8 mouse cellular contexts compared by ENCODE assay signal in genomic region chr17:14136702-14137315, GRCm38 (mm10).
DNase-seq lines count a peak whose midpoint lies in the region; ATAC-seq and TF ChIP-seq lines count a peak whose summit lies in the region.

No protein-coding gene starts in this region.

- TF ChIP-seq CTCF in Patski (IDR thresholded peaks at IDR 0.05) = peak; percentile 89
- peak; percentile 74 for TF ChIP-seq CTCF in kidney, adult 2 months (conservative IDR thresholded peaks at IDR 0.05; ENCODE audit: insufficient read depth, insufficient read length, low read depth, low read length)

- peak; percentile 79 for DNase-seq in intestine, embryonic 14.5 days (ENCODE audit: low spot score)
- DNase-seq in Patski (ENCODE audit: low read depth, low spot score) = peak; percentile 25
- DNase-seq in embryo, embryonic 11 days = peak; percentile 32
- peak; percentile 84 for DNase-seq in kidney, adult 2 months
- DNase-seq in left cerebral cortex, postnatal 10 days (ENCODE audit: extremely low spot score in 1 of 2, low spot score in 2 of 2) = peak; percentile 28 to 60
- DNase-seq in right cerebral cortex, postnatal 36 days (ENCODE audit: low spot score in 2 of 2) = peak; percentile 75 to 77

- in situ Hi-C loops in Patski (cut with MboI; ENCODE audit: low pct_unique_long_range_greater_than_20kb) = loop anchor here (5.0 kb wide), 1 partner anchor 70 kb away; no protein-coding TSS in a partner anchor

- H3K4me1 ChIP-seq in intestine, embryonic 14.5 days (replicated peaks; ENCODE audit: control insufficient read depth, insufficient read depth, low read length) = no peaks in the 10 kb centered on the region
- H3K4me1 ChIP-seq in intestine, embryonic 15.5 days (replicated peaks) = no peaks in the 10 kb centered on the region
- H3K4me1 ChIP-seq in kidney, adult 2 months (ENCODE audit: control insufficient read depth, insufficient read depth, low read length) = no peaks in the 10 kb centered on the region

- H3K27ac ChIP-seq in intestine, embryonic 14.5 days (ENCODE audit: low read depth) = no peak overlapping the region
- H3K27ac ChIP-seq in intestine, embryonic 15.5 days = no peak overlapping the region
- H3K27ac ChIP-seq in kidney, adult 2 months (ENCODE audit: insufficient read depth, low read depth, low read length) = no peak overlapping the region

- H3K9ac ChIP-seq in intestine, embryonic 14.5 days (ENCODE audit: low read length) = no peak overlapping the region
- H3K9ac ChIP-seq in intestine, embryonic 15.5 days = no peak overlapping the region

- no peak for TF ChIP-seq POLR2A in kidney, adult 2 months (IDR thresholded peaks at IDR 0.05; ENCODE audit: low read depth, low read length)

- H3K4me2 ChIP-seq in intestine, embryonic 14.5 days (ENCODE audit: low read length) = no peak overlapping the region
- H3K4me2 ChIP-seq in intestine, embryonic 15.5 days (replicated peaks) = no peak overlapping the region

- 66% methylated on average over 6 of the region's 6 CpGs for WGBS in intestine, embryonic 14.5 days
- WGBS in intestine, embryonic 15.5 days = 66% methylated on average over 6 of the region's 6 CpGs
- 49% methylated on average over 6 of the region's 6 CpGs for WGBS in kidney, adult 2 months

- no peak for ATAC-seq in intestine, embryonic 14.5 days (replicated peaks; ENCODE audit: low FRiP score, low TSS enrichment, low read depth)
- ATAC-seq in intestine, embryonic 15.5 days = no peak
- peak; percentile 41 for ATAC-seq in Patski
- ATAC-seq in megakaryocyte-erythroid progenitor cell, adult 5-6 weeks (replicated peaks; ENCODE audit: low FRiP score, low TSS enrichment, poor library complexity, severe bottlenecking) = no peak

- H3K27me3 ChIP-seq in intestine, embryonic 14.5 days (replicated peaks; ENCODE audit: control insufficient read depth, insufficient read depth, low read length) = no peaks in the 10 kb centered on the region
- no peaks in the 10 kb centered on the region for H3K27me3 ChIP-seq in intestine, embryonic 15.5 days (replicated peaks)
- H3K27me3 ChIP-seq in Patski = no peaks in the 10 kb centered on the region
- no peaks in the 10 kb centered on the region for H3K27me3 ChIP-seq in kidney, adult 2 months (replicated peaks; ENCODE audit: control insufficient read depth, insufficient read depth, low read length)

- POLR2A ChIA-PET in Patski (lab: Charles Lee) = interaction anchor here (1.5 to 2.2 kb wide), 3 partner anchors 62 to 68 kb away, joined by 4 to 15 read pairs (median 6); partner anchors contain the start of gene Dact2

- H3K9me3 ChIP-seq in intestine, embryonic 14.5 days (ENCODE audit: control insufficient read depth, low read length) = no peaks in the 10 kb centered on the region
- no peaks in the 10 kb centered on the region for H3K9me3 ChIP-seq in intestine, embryonic 15.5 days

- no peaks in the 10 kb centered on the region for H3K36me3 ChIP-seq in intestine, embryonic 14.5 days (ENCODE audit: control insufficient read depth, insufficient read depth, low read length)
- no peaks in the 10 kb centered on the region for H3K36me3 ChIP-seq in intestine, embryonic 15.5 days
- no peaks in the 10 kb centered on the region for H3K36me3 ChIP-seq in kidney, adult 2 months (ENCODE audit: control insufficient read depth, insufficient read depth, low read length)

- CTCF ChIA-PET in Patski (lab: Charles Lee) = interaction anchor here (0.6 to 4.1 kb wide), 23 partner anchors 10 to 84 kb away, joined by 3 to 69 read pairs (median 6); partner anchors contain the start of gene Dact2

- no peak overlapping the region for H3K4me3 ChIP-seq in intestine, embryonic 14.5 days (ENCODE audit: low read depth, low read length)
- H3K4me3 ChIP-seq in intestine, embryonic 15.5 days (replicated peaks) = no peak overlapping the region
- H3K4me3 ChIP-seq in kidney, adult 2 months (ENCODE audit: insufficient read depth, low read depth, low read length) = no peak overlapping the region

- intact Hi-C loops in left cerebral cortex, postnatal 10 days (cut with DNase I) = no loop called here

Comparison
In these comparisons a context has a peak if more than half of its experiments do, and no peak if none do; other contexts are left out.
1. DNase-seq: peak in every context shown above with its lines; median percentile 84 in kidney, adult 2 months; 79 in intestine, embryonic 14.5 days; 76 in right cerebral cortex, postnatal 36 days; 44 in left cerebral cortex, postnatal 10 days; 32 in embryo, embryonic 11 days; 25 in Patski.